Mouse (Mus musculus) NIH3T3 (cell line): ENCODE data around the gene Gm4922.
A peak's percentile ranks its signal among the peaks of the same experiment; 100 is the strongest.

Source experiments
- DNase-seq: peaks from one replicate; pipeline ENCODE4 v3.0.0-alpha.2; 2012; ENCODE audit warnings: low read depth

The Gm4922 gene

DNA sequence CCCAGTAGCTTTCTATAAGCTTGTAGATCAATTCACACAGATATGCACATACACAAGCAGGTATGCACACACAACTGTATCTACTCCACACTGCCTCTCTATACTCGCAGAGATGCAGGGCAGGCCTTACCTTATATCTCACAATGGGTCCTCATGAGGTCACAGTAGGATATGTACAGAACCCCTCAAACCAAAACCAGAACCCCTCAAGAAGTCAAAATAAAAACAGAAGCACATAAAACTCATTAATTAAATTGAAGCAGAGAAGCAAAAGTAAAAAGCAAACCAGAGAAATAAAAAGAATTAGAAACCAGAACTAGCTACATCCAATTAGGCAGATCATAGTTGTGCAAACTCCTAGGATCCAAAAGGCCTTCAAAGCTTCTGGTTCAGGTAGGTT lies at the start of gene Gm4922:
TSS of gene Gm4922 (minus strand) at position 101 of the 400 bp plus-strand sequence.
- no peak for DNase-seq

DNA sequence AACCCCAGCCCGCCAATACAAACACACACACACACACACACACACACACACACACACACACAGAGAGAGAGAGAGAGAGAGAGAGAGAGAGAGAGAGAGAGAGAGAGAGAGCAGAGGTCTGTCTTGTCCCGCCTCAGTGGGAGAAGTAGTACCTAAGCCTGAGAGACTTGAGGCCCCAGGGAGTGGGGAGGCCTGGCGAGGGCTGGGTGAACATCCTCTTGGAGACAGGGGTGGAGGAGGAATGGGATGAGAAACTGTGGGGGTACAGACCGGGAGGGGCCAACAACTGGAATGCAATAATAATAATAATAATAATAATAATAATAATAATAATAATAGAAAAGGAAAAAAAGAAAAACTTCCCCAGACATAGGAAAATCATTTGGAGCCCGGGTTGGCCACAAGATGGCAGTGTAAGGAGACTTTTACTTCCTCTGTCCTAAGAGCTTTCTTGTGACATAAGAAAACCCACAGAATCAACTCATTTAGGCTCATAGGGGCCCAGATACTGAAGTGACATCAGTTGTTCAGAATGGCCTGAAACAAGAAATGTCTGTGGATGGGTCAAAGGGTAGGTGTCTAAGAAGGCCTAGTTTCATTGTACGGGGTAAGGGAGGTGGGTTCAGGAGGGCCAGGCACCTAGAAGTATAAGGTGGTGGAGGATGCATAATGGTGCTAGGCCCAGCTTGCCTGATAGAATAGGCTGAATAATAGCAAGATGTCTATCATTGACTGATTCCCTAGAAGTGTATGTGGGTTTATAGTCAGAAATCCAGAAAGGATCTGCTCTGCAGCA lies 49.3 kb upstream of the Gm4922 start:
- peak; percentile 57 for DNase-seq

DNA sequence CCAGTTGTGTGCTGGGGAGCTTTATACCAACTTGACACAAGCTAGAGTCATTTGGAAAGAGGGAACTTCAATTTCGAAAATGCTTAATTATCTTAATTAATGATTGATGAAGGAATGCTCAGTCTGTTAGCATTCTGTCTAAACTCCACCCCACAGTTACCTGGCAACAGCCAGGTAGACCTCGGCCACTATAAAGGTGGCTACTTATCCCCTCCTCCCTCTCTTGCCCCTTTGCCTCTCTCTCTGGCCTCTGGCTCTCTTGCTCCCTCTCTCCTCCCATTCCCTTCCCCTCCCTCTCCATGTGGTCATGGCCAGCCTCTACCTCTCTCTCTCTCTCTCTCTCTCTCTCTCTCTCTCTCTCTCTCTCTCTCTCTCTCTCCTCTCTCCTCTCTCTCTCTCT lies 47.8 kb upstream of the Gm4922 start:
- no peak for DNase-seq

DNA sequence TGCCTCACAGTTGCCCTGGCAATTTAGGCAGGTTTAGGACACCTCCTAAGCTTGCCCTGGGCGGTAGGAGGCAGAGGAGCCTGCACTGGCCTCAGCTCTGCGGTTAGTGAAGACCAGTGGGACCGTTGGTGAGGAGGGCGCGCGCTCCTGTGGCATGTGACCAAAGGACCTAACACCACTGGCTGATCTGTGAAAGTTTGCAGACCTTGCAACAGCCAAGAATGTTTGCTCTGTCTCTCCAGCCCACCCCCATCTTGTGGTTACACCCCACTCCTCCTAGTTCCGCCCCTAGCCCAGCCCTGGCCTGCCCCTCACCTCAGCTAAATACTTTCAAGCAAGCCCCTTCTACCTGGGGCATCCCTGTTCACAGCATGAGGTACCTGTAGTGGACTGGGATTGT lies 45.2 kb upstream of the Gm4922 start:
- DNase-seq: no peak

DNA sequence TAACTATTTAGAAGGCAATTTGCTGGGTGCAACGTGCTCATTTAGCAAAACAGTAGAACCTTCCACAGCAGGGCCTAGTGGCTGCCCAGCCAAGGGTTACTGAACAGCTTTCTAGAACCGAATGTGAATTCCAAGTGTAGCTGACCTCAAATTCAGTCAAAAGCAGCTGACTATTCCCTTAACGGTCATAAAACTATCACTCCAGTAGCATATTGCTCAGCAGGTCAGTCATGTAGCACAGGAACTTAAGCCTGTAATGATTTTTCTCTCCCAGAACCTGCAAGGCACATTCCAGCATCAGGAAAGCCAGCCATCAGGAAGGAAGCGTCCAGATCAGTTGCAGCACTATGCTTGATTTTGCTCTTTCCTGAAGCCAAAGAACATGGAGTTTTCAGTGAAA lies 43.8 kb upstream of the Gm4922 start:
- no peak for DNase-seq

DNA sequence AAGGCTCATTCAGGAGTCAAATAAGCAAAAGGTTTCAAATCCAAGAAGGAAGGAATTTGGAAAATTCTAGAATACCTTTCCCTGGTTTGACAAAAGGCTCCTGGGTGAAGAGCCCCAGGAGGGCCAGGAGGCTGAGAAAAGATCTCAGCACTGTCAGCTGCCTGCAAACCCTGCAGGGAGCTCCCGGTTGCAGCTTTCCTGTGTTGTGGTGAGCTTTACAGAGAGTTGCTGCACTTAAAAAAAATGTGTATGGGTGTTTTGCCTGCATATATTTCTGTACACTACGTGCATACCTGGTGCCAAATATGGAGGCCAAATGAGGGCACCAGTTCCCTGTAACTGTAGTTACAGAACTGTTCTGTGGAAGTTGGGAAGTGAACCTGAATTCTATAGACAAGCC lies 41.3 kb upstream of the Gm4922 start:
- DNase-seq: no peak

DNA sequence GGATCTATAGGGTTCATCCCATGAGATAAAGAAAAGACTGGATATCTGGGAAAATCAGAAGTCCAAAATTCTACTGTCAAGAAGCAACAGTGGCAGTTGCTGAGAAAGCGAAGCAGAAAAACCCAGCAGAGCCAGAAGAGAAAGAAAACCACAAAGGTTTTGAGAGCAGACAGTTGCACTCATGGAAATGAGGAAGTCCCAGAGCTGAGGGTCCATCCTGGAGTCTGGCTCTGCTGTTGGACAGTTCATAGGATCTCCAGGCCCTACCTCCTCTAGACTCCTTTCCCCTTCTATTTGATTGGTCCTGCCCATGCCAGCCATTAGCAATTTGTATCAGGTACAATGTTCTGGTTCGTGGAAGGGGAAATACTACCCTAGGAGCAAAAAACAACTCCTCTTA lies 39.5 kb upstream of the Gm4922 start:
- DNase-seq: no peak

DNA sequence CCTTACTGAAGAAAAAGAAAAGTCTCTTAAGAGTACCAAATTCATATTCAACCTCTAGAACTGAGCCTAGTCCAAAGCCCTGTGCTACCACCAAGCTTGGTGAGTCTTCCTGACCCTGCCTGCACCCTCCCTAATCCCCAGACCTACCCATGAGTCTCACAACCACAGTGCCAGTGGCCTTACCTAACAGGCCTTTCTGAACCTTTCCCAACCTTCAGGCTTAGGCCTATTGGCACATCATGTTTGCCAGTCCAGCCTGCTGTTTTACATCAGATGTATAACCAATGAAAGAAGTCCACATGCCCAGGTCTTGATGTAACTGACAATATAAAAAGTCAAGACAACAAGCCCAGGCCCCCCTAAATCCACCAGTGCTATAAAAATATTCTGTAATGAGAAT lies 38.5 kb upstream of the Gm4922 start:
- DNase-seq: no peak

DNA sequence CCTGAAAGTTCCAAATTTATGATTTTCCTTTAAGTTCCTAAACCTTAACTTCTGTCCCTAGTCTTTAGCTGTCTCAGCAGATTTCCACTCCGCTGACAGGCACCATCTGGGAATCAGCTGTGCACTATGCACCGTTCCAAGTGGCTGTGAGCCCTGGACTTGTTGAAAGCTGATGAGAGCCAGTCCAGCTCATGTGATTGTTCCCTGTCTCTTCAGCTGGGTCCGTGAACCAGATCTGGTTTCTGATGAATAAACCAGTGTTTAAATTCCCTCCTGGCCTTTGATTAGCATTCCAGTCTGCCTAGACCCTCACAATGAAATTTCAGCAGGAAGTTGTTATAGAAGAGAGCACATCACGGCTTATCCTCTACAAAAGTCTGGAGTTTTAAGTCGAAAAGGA lies 30.0 kb upstream of the Gm4922 start:
- peak; percentile 9 for DNase-seq

DNA sequence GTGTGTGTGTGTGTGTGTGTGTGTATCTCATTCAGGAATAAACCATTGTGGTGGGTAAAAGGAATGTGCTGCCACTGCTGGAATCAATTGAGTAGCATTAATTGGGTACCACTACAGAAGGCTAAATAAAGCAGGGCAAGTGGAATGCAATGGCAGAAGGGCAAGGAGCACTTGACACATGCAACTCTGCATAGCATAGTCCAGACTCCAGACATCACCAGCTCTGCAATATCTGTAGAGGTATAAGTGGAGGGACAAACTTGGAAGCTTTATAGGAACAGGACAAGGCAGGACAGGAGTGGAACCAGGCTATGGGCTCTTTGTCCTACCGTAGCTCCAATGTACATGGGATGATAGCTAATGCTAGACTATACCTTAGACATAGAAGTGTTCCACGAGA lies 25.2 kb upstream of the Gm4922 start:
- no peak for DNase-seq

DNA sequence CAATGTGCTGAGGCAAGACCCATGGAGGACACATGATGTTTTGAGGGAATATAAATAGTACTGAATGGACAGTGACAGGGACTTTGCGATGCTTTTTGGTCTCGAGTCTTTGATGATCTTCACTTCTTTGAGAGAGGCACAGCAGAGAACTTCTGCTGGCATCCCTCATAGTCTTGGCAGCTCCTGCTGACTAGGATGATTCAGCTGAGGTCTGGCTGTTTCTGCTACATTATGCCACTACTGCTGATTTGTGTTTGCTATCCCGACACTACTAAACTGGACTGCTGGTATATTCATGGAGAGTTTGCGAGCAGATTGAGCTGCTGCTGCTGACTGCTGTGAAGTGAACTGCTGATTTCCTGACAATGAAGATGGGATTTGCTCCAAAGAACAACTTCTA lies 3.5 kb upstream of the Gm4922 start:
- no peak for DNase-seq

DNA sequence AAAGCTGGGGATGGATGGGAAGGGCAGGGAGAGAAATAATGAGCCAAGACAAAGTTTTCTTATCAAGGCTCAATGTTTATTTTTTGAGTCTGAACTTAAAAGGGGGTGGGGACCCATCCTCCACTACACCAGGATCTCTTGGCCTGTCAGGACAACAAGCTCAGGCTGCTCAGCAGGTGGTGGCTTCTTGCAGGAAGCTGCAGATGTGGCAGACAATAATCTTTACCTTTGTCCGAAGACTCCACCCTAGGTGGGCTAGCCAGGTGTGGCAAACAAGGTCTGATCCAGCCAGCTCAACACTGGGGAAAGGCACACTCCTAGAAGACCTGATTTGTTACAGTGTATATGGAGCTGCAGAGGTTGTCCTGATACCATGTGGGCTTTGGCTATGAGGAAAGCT lies 2.0 kb upstream of the Gm4922 start:
- DNase-seq: no peak

DNA sequence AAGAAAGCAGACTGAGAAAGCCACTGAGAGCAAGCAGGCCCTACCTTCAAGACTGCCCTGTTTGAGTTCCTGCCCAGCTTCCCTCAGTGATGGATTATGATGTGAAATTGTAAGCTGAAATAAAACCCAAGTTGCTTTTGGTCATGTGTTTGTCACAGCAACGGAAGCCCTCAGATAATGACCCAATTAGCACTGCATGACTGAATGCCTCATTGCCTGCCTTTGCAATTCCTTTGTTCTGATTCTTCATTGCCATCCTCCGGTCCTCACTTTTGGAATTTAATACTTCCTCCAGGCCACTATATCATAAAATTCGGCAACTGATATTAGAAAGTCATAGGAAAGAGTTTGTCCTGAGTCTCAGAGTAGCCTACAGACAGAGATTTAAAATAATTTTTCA lies 9.0 kb downstream of the Gm4922 start:
- no peak for DNase-seq

DNA sequence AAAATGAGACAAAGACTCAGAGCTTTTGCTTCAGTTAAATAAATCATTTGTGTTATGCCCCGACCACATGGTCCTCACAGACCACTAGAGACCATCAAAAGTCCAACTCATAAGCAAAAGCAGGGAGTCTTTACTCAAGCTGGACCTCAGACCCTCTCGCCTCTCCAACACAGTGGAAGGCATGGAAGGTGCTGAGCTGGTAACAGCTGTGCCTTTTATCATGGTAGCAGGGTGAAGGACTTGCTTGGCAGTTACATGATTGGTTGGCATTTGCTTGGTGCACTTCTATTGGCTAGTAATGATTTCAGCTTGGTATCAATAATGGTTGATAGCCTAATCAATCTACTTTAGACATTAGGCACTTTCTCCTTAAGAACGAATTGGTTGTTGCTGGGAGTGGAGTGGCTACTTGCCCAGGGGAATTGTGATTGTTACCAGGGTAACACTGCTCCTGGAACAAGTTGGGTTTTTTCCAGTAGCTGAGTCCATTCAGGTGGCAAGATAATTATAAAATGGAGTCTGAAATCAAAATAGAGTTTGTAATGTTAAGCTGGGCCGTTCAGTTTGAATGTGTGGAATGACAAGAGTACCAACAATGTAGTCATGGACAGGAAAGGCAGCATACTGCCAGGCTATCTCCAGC lies 13.9 kb downstream of the Gm4922 start:
- no peak for DNase-seq

DNA sequence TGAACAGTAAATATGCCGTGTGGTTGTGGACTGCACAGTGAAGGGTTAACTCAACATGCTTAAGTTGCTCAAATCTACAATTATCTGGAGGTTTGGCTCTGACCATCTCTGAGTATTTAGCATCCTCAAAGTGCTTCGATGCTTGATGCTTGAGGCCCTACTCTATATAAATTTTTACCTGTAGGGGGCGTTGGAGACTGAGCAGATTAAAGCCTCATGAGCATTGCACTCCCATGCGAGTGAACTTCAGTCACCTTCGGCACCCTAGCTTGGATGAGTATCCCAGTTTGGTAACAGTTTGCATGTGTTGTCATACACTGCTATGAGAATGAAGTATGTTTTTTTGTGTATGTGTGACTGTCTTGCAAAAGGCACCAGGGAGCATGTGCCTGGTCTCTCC lies 16.7 kb downstream of the Gm4922 start:
- no peak for DNase-seq

DNA sequence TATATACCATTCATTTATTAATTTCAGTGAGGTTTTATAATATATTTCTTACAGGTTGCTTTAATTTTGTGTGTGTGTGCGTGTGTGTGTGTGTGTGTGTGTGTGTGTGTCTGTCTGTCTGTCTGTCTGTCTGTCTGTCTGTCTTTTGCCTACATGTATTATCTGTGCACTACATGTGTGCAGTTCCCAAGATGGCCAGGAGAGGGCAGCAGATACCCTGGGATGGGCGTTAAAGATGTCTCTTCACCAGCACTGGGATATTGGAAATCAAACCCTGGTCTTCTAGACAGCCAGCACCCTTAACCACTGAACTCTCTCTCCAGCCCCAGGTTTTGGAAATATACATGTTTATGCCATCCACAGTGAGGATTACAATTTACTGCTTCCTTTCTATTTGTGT lies 26.4 kb downstream of the Gm4922 start:
- DNase-seq: peak; percentile 44

DNA sequence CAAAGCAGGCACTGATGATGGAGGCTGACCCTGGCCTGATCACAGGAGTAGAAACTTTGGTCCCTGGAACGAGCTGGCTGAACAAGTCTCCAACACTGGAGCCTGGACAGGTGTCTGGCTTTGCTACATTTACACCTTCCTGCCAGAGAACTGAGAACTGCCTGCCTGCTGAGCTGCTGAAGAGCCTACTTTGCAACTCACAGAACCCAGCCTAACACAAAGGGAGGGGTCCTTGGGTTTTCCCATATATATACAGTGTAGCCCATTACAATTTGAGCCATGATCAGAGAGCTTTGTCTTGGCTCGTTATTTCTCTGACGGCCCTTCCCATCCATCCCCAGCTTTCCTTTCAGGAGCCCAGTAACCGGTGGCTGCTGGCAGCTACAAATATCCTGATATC lies 36.5 kb downstream of the Gm4922 start:
- no peak for DNase-seq

DNA sequence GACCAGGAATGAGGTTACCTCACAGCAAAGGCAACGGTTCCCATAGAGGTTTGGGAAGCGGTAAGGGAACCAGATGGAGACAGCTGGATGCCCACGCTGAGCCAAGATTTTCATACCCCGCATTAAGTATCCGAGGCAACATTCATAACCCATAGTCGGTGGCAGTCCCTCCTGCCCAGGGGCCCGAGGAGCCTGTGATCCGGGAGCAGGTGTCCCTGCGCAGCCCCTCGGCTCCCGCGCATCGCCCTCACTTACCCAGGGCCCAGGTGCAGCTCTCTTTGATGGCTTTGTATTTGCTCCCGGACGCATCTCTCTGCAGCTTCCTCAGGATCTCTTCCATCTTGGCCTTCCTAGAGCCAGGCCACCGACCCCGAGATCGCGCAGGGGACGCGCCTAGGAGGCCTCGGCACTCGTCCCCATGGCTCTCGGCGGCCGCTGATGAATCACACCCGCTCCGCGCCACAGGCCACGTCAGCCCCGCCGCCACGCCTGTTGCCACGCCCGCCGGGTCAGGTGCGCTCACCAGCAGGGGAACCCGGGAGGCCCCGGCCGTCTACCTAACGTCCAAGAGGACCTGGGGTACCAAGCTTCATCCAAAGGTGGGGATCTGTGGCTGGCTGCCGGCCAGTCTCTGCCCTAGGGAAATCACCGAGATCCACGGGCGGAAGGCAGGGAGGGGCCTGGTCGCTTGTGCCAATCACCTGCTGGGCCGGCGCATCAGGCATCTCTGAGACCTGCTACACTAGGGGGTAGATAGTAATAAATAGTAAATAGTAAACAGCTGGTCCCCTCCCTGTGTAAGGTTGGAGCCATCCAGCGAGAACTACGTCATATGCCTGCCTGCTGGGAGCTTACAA lies 43.1 kb downstream of the Gm4922 start, which contains the start of gene Arfgef3:
TSS of gene Arfgef3 (minus strand) at position 664 of the 857 bp plus-strand sequence.
- DNase-seq: no peak

DNA sequence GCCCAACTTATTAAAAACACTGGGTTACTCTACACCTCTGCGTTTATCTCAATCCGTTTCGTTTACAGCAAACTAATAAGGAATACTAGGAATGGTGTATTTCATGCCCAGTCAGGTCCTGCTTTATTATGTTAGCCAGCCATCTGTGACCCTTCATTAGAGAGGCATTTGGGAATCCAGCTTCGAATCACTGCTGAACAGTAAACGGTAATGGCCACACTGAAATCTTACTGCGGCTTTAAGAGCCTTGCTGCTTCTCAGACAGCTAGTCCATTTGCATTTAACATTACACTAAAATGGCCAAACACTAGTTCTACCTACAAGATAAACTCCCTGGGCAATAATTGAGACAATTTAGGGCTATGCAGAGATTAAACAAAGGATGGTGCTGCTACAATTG lies 44.5 kb downstream of the Gm4922 start:
- no peak for DNase-seq

DNA sequence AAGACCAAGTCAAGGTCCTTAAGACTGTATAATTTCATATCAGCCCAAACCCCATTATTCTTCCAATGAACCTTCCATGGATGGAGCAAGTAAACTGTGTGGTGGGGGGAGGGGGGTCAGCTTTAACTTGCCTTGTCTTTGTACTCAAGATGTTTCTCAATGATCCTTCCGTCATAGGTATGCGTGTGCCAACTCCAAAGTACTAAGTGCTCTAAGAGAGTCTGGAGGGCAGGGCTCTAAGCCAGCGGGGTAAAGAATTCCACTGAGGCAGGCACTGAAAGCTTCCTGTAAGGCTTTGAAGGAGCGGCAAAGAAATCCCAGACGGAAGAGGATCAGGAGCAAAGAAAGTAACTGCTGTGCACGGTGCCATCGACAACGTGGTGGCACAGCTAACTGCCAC lies 45.6 kb downstream of the Gm4922 start:
- DNase-seq: no peak
